Mouse (Mus musculus) midbrain, embryonic 10.5 days (tissue): ENCODE measurements at regions not wholly inside any gene's neighbourhood (a gene's known extent, or its start where the extent isn't known, plus 50 kb on each side); places are given as distances from the start of the nearest gene placed in this dataset.

Experiments
- DNase-seq: peaks from one replicate; pipeline ENCODE4 v3.0.0-alpha.2; 2017; ENCODE audit warnings: low spot score
- H3K27ac ChIP-seq: fragments of 300-500 bp; sonication (generic); replicated peaks from 2 replicates; pipeline ENCODE4 v1.5.1; 2016; ENCODE audit warnings: mild to moderate bottlenecking
- H3K27me3 ChIP-seq: fragments of 300-500 bp; sonication (generic); 2 replicates; pipeline ENCODE4 v1.6.1; 2016; ENCODE audit warnings: low read depth, mild to moderate bottlenecking; ENCODE audit not compliant: poor library complexity, severe bottlenecking
- H3K36me3 ChIP-seq: fragments of 300-500 bp; sonication (generic); 2 replicates; pipeline ENCODE4 v1.6.1; 2016; ENCODE audit warnings: mild to moderate bottlenecking, moderate library complexity
- H3K4me1 ChIP-seq: fragments of 300-500 bp; sonication (generic); 2 replicates; pipeline ENCODE4 v1.6.1; 2016
- H3K4me3 ChIP-seq: fragments of 300-500 bp; sonication (generic); 2 replicates; pipeline ENCODE4 v1.5.1; 2016; ENCODE audit warnings: mild to moderate bottlenecking, moderate library complexity
- H3K9me3 ChIP-seq: fragments of 300-500 bp; sonication (generic); replicated peaks from 2 replicates; pipeline ENCODE4 v1.6.1; 2016; ENCODE audit warnings: mild to moderate bottlenecking
- WGBS: fragments of 180-500 bp; shearing (Covaris S2); methylation state at CpG from one replicate; pipeline ENCODE4 v1.1.7; 2016; 5-methylcytosine and 5-hydroxymethylcytosine counted together

DNA sequence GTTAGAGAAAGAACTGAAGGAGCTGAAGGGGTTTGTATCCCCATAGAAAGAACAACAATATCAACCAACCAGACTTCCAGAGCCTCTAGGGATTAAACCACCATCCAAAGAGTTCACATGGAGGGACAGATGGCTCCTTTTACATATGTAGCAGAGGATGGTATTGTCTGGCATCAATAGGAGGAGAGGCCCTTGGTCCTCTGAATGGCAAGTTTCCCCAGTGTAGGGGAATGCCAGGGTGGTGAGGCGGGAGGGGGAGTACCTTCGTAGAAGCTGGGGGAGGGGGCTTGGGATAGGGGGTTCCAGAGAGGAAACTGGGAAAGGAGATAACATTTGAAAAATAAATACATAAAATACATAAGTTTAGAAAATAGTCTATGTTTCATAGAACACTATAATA, 1162.6 kb upstream of the Adgrl4 start:
- H3K9me3 ChIP-seq = no peaks in the 10 kb centered on the region
- WGBS = 90% methylated on average over 2 of the region's 2 CpGs
- H3K4me3 ChIP-seq = no peak overlapping the region
- no peaks in the 10 kb centered on the region for H3K36me3 ChIP-seq
- no peaks in the 10 kb centered on the region for H3K4me1 ChIP-seq
- no peak overlapping the region for H3K27ac ChIP-seq
- no peaks in the 10 kb centered on the region for H3K27me3 ChIP-seq
- no peak for DNase-seq

DNA sequence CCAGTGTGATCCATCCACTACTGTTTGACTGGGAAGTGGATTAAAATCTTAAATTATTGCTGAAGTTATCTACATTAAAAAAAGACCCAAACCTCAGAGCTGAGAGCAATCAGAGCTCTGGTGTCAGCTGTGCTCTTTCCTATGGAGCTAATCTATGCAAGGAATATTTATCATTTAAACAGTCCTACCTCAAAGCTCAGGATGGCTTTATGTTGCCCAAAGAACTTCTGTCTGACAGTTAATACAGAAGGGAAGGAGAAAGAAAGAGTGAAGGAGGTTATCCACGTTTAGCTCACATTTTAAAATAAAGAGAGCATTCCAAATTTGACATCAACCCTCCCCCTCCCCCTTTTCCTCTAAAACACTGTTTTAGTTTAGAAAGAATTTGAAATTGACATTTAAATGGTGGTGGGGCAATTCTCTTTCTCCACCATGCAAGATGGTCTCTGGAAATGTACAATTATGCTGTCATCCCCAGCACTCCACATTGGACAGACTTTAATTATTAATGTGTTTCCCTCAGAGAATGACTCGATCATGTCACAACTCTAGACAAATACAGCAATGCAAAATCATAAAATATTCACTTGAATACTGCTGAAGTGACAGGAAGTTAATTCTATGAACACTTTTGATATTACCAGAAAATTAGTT, 1141.5 kb upstream of the Adgrl4 start:
- no peaks in the 10 kb centered on the region for H3K36me3 ChIP-seq
- H3K9me3 ChIP-seq = no peaks in the 10 kb centered on the region
- H3K4me1 ChIP-seq = no peaks in the 10 kb centered on the region
- WGBS = 75% methylated on average over 2 of the region's 2 CpGs
- H3K27me3 ChIP-seq = no peaks in the 10 kb centered on the region
- H3K27ac ChIP-seq = no peak overlapping the region
- DNase-seq = no peak
- no peak overlapping the region for H3K4me3 ChIP-seq

DNA sequence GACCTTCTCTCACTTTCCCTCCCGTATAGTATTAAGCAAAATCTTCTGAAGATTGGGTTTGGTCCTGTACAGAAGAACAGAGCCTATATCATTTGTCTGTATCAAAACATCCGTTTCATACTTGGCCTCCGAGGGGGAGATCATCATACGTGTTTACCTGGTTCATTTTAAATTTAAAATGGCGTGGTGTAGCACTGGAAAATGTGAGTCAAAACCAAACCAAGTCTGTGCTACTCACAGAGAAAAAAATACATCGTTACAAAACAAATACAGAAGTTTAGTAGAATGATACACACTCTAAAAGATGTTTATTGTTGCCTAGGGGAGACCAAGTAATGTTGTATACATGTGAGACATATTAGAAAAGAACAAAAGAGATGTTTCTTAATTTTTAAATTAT, 1108.9 kb upstream of the Adgrl4 start:
- no peak overlapping the region for H3K27ac ChIP-seq
- DNase-seq = no peak
- no peaks in the 10 kb centered on the region for H3K4me1 ChIP-seq
- no peaks in the 10 kb centered on the region for H3K27me3 ChIP-seq
- 86% methylated on average over 6 of the region's 6 CpGs for WGBS
- H3K4me3 ChIP-seq = no peak overlapping the region
- H3K9me3 ChIP-seq = no peaks in the 10 kb centered on the region
- H3K36me3 ChIP-seq = no peaks in the 10 kb centered on the region

DNA sequence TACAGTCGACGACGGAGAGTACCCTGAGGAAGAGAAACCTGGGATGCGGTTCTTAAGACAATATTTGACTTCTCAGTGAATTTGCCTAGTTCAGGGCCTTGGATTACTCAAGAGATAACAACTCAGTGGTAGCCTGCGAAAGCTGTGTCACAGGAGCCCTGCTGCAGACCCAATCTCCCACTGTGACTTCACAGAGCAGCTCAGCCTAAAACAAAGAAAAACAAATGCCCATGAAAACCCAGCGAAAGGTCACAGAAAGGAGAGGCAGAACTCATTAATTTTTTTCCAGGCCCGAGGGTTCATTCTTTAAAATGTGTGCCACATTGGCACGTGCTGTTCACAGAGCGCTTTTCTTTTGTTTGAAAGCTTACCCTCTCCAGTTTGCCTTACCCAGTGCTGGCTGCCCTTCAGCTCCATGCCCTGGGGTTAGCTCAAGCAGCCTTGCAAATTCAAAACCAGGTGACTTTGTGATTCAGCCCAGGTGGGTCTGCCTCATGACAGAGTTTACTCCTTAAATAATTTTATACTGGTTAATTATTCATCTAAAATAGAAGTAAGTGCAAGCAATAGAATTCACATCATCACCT, 1085.5 kb upstream of the Adgrl4 start:
- no peak for DNase-seq
- H3K9me3 ChIP-seq = no peaks in the 10 kb centered on the region
- H3K4me1 ChIP-seq = peaks cover 5% of the 10 kb centered on the region
- WGBS = 25% methylated on average over 9 of the region's 9 CpGs
- H3K27ac ChIP-seq = no peak overlapping the region
- no peaks in the 10 kb centered on the region for H3K36me3 ChIP-seq
- no peak overlapping the region for H3K4me3 ChIP-seq
- H3K27me3 ChIP-seq = no peaks in the 10 kb centered on the region

DNA sequence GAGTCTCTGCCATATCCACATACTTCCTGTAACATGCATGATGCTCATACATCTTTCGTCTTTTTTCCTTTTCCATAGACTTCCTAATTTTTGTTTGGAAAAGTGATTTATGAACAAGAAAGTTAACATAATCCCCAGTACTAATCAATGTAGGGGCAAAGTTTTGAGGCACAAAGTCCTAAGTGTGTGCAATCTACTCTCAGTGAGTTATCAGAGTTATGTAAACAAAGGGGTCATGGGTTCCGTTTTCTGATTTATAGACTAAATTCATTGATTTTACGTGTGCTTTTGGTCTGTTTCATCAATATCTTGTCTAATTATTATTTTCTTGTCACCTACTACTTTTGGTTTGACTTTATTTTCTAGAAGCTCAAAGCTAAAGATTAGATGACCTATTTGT, 1071.9 kb upstream of the Adgrl4 start:
- H3K4me1 ChIP-seq = no peaks in the 10 kb centered on the region
- H3K27me3 ChIP-seq = no peaks in the 10 kb centered on the region
- H3K27ac ChIP-seq = no peak overlapping the region
- WGBS = 89% methylated on average over 3 of the region's 3 CpGs
- H3K9me3 ChIP-seq = no peaks in the 10 kb centered on the region
- no peak for DNase-seq
- no peaks in the 10 kb centered on the region for H3K36me3 ChIP-seq
- no peak overlapping the region for H3K4me3 ChIP-seq

DNA sequence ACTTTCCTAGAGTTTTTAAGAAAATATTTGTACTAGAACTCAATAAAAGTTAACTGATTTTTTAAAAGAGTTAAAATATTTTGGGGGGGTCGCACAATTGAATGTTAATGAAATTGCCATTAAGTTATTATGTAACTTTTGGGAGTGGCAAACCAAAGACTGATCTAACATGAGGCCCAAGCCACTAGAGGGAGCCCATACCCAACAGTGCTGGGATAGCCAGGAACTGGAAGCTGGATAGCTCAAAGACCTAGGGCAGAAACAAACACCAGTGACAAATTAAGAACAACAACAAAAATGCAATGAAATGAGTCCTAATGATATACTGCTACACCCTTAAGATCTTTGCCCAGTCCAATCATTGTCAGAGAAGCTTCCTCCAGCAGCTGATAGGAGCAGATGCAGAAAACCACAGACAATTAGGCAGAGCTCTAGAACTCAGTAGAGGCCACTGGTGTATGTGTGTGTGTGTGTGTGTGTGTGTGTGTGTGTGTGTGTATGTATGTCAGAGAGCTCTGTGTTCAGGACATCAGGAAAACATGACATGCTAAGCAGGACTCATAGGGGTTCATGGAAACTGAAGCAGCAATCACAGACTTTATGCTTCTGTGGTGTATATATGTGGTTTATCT, 1052.6 kb upstream of the Adgrl4 start:
- Histone ChIP-seq H3K9me3 (no peaks in the 10 kb centered on the region), H3K27me3 (no peaks in the 10 kb centered on the region), H3K36me3 (no peaks in the 10 kb centered on the region), H3K27ac (no peak overlapping the region), H3K4me3 (no peak overlapping the region), H3K4me1 (no peaks in the 10 kb centered on the region)
- peak; percentile 27 for DNase-seq
- WGBS = 9% methylated on average over 1 of the region's 1 CpGs

DNA sequence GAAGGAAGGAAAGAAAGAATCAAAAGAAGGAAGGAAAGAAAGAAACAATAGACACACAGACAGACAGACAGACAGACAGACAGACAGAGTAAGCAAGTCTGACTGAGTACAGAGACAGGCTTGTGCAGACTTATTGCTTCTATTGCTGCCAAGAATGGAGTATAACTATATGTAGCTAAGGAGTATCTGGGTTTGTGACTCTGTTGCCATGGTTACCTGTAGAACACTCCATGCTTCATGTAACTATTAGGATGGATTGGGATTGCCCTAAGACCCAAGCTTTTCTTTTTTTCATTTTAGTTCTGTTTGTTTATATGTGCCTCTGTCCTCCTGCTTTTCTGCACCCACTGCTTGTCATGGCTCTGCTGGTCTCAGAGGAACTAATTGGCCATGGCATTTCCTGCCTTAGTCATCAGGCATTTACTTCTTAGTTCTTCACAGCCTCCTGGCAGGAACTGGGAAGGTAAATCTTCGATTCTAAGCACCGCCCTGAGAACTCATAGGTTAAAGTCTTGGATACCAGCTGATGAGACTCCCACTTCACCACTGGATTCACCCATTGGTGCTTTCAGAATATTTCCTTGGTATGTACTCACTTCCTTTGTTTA, 1035.9 kb upstream of the Adgrl4 start:
- Histone ChIP-seq H3K27me3 (no peaks in the 10 kb centered on the region), H3K4me3 (no peak overlapping the region), H3K4me1 (no peaks in the 10 kb centered on the region), H3K9me3 (no peaks in the 10 kb centered on the region), H3K27ac (no peak overlapping the region), H3K36me3 (no peaks in the 10 kb centered on the region)
- no peak for DNase-seq
- 93% methylated on average over 2 of the region's 2 CpGs for WGBS

DNA sequence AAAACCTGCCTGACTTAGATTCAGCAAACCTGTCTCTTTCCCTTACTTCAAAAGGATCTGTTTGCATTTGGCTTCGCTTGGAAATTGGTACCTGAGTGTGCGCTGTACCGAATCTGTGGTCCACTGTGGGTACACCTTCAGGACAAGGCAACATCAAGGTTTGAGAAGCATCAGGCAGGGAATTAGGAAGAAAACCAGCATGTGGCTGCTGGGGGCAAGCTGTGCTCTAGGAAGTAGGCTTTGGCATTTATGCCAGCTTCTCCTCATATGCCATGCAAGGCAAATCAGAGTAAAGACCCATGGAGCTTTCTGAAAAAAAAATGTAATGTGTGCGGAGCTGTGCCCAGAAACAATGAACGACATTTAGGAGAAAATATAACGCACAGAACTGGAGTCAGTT, 1031.6 kb upstream of the Adgrl4 start:
- no peak for DNase-seq
- Histone ChIP-seq H3K4me1 (no peaks in the 10 kb centered on the region), H3K36me3 (no peaks in the 10 kb centered on the region), H3K27ac (no peak overlapping the region), H3K27me3 (no peaks in the 10 kb centered on the region), H3K9me3 (no peaks in the 10 kb centered on the region), H3K4me3 (no peak overlapping the region)
- WGBS = 93% methylated on average over 6 of the region's 6 CpGs

DNA sequence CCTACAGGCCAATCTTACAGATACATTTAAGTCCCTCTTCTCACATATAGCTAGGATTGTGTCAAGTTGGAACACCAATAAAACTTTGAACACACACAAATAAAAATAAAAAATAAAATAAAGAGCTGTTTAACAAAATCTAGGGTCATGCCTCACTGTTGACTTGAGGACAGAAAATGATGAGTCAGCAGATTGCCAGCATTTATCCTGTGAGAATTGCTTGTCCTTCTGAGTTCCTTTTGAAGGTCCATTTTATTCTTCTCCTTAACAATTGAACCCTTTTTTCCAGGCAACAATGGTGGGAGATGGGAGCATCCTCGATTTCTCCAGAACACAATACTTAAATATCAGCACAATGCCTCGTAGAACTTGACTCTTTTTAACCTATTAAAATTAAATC, 1022.4 kb upstream of the Adgrl4 start:
- DNase-seq = no peak
- 89% methylated on average over 2 of the region's 2 CpGs for WGBS
- Histone ChIP-seq H3K27ac (no peak overlapping the region), H3K36me3 (no peaks in the 10 kb centered on the region), H3K9me3 (no peaks in the 10 kb centered on the region), H3K4me1 (no peaks in the 10 kb centered on the region), H3K27me3 (no peaks in the 10 kb centered on the region), H3K4me3 (no peak overlapping the region)

DNA sequence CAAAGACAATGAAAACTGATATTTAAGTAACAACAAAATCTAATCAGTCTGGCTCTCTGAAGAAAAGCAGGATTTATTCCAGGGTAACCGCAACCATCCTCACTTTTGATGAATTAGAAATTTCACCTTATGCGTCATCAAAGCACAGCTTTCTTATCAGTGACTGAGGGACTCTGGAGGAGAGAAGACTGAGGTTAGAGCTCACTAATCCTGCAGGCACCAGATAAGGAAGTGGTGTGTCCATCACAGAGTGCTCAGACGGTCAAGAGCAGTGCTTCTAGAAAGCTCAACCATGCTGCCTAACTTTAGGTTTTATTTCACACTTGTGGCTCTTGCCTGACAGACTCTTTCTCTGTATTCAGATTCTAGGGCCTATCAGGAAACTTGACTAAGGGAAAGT, 1021.2 kb upstream of the Adgrl4 start:
- Histone ChIP-seq H3K9me3 (no peaks in the 10 kb centered on the region), H3K4me1 (no peaks in the 10 kb centered on the region), H3K27me3 (no peaks in the 10 kb centered on the region), H3K36me3 (no peaks in the 10 kb centered on the region), H3K27ac (no peak overlapping the region), H3K4me3 (no peak overlapping the region)
- DNase-seq = no peak
- 83% methylated on average over 3 of the region's 3 CpGs for WGBS

DNA sequence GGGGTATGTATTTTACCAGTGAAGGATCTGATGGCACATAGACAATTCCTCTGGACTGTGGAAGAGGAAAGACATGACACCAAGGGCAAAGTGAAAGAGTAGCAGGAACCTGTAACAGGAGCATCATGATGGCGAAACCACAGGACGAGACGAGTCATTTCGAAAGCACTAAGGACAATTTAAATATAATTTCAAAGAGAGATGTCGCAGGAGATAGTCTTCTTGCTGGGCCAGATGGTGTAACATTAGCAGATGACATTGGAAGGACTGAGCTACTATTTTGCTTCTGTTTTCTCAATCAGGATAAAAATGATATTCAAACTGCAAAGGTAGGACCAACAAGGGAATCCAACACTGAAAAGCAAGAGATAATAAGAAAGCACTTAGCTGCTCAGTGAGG, 1009.7 kb upstream of the Adgrl4 start:
- H3K4me1 ChIP-seq = no peaks in the 10 kb centered on the region
- no peaks in the 10 kb centered on the region for H3K9me3 ChIP-seq
- H3K4me3 ChIP-seq = no peak overlapping the region
- H3K27me3 ChIP-seq = no peaks in the 10 kb centered on the region
- H3K36me3 ChIP-seq = no peaks in the 10 kb centered on the region
- no peak for DNase-seq
- 91% methylated on average over 5 of the region's 5 CpGs for WGBS
- no peak overlapping the region for H3K27ac ChIP-seq

DNA sequence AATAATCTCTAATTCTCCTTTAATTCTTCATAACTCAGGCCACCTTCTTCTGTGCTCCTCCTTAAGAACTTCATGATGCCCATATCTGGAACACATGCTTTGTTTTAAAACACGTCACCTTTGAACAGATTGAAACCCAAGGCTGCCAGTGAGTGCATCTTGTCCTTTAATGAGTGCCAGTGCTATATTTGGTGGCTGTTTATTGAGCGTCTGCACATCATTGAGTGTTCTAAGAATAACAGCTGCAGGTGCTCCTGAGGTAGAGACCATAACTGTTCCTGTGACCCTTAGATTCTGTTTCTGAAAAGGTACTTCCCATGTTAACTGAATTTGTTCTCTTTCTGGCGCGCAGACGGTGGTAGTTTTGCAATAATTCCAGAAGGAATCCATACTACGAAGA, 1006.4 kb upstream of the Adgrl4 start:
- no peaks in the 10 kb centered on the region for H3K9me3 ChIP-seq
- WGBS = 95% methylated on average over 6 of the region's 6 CpGs
- H3K4me3 ChIP-seq = no peak overlapping the region
- no peak overlapping the region for H3K27ac ChIP-seq
- no peaks in the 10 kb centered on the region for H3K27me3 ChIP-seq
- H3K4me1 ChIP-seq = no peaks in the 10 kb centered on the region
- DNase-seq = no peak
- no peaks in the 10 kb centered on the region for H3K36me3 ChIP-seq

DNA sequence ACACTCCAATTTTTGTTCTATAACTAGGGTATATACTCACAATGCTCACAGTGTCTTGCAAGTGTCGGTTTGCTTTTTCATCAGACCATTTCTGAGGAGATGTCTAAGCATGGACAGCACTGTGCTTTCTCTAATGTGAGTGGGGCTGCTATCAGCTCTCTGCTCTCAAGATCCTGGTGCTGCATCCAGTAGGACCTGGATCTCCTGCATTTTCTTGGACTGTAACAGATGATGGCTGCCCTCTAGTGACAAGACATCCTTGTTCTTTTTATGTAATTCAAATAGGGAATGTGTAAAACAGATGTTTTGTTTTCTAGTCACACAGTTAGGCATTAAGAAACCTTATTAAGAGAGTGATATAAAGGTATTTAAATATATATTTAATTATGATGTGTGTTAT, 1002.5 kb upstream of the Adgrl4 start:
- Histone ChIP-seq H3K4me1 (no peaks in the 10 kb centered on the region), H3K27ac (no peak overlapping the region), H3K36me3 (no peaks in the 10 kb centered on the region), H3K9me3 (no peaks in the 10 kb centered on the region), H3K27me3 (no peaks in the 10 kb centered on the region), H3K4me3 (no peak overlapping the region)
- no peak for DNase-seq
- WGBS = 80% methylated on average over 1 of the region's 1 CpGs
